Mouse (Mus musculus) heart, adult 18-20 months (tissue): ENCODE results near the gene Gsg1l2. TPM values are rescaled to one million over a fixed set of nuclear protein-coding genes. Genes with fewer than 3 reads are reported as not detected.

ENCODE experiments used
- DNase-seq, 2 experiments: peaks; one replicate each; pipeline ENCODE4 v3.0.0; 2021 to 2022; ENCODE audit warnings: mixed read lengths in 1 of 2
- long read RNA-seq, 2 experiments: library from polyadenylated mRNA; stranded (forward); transcript quantifications; one replicate each; pipeline ENCODE4 v2.0.0; 2021
- total RNA-seq, 2 experiments: library from RNA; stranded (reverse); gene quantifications; 2 replicates each; pipeline ENCODE4 v1.2.3; 2021

The Gsg1l2 gene
- not detected for total RNA-seq
- long read RNA-seq, experiment 1: 0 reads
- long read RNA-seq, experiment 2: 0 reads

GRCm38 (mm10) chr11:67774379-67774778 is at the start of gene Gsg1l2:
TSS of gene Gsg1l2 (plus strand) at chr11:67774608.
- DNase-seq: no peak

DNA sequence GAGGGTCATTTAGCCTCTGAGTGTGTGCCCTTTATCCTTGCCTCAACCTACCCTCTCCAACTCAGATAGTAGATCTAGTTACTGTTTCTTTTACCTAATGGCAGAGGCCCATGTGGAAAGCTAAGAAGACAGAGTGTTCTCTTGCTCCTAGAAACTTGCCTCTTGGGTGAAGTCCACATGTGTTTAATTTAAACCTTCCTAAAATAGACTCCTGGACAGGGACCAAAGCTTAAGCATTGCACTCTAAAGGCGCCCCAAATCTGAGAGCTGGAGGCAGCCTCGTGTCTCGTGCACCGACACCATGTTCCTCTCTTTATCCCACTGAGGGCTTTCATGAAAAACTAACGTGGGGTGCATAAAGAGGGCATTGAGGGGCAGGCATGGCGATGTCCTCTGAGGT is 47.3 kb upstream of the Gsg1l2 start:
- DNase-seq: peak; percentile 51 to 53

DNA sequence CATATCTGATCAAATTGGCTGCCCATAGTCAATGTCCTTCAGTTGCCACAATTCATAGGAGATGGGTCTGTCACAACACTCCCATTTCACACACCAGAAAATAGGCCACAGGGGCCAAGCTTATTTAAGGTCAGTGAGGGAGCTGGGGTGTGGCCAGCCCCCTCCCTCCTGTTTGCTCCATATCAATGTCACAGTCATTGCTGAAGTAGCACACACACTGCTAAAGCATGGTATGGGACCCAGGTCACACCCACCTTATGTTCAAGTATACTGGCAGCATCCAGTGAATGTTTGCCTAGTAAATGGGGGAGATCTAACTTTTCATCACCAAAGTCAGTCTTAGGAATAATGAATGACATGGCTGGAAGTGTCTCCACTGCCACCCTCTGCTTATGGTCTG is 45.7 kb upstream of the Gsg1l2 start:
- no peak for DNase-seq

- no peak for DNase-seq
These were observed 43.4 kb upstream of the Gsg1l2 start for GRCm38 (mm10) chr11:67731056-67731455.

- no peak for DNase-seq
These were observed 40.7 kb upstream of the Gsg1l2 start for GRCm38 (mm10) chr11:67733726-67734125.

- no peak for DNase-seq
These were observed 39.8 kb upstream of the Gsg1l2 start for GRCm38 (mm10) chr11:67734597-67734996.

DNA sequence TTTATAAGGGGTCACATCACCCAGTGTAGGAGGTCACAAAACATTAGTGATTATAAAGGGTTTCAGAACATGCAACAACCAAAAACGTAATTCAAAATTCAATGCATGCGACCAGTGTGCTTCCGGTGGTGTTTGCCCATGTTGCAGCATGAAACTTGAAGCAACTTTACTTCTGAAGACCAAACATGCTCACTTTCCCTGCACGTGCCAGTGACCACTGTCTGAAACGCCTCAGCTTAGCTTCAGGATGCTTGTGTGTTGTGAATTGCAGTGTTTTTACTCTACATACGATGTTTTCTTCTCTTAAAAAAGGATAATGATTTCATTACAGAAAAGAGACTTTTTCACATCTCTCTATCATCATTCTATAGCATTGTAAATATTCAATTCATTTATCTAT is 36.1 kb upstream of the Gsg1l2 start:
- DNase-seq: no peak

GRCm38 (mm10) chr11:67738846-67739490 is 35.4 kb upstream of the Gsg1l2 start:
- no peak for DNase-seq

GRCm38 (mm10) chr11:67741569-67741968 is 32.8 kb upstream of the Gsg1l2 start:
- DNase-seq: no peak

- DNase-seq: no peak
These were observed 18.1 kb upstream of the Gsg1l2 start for GRCm38 (mm10) chr11:67756287-67756686.

DNA sequence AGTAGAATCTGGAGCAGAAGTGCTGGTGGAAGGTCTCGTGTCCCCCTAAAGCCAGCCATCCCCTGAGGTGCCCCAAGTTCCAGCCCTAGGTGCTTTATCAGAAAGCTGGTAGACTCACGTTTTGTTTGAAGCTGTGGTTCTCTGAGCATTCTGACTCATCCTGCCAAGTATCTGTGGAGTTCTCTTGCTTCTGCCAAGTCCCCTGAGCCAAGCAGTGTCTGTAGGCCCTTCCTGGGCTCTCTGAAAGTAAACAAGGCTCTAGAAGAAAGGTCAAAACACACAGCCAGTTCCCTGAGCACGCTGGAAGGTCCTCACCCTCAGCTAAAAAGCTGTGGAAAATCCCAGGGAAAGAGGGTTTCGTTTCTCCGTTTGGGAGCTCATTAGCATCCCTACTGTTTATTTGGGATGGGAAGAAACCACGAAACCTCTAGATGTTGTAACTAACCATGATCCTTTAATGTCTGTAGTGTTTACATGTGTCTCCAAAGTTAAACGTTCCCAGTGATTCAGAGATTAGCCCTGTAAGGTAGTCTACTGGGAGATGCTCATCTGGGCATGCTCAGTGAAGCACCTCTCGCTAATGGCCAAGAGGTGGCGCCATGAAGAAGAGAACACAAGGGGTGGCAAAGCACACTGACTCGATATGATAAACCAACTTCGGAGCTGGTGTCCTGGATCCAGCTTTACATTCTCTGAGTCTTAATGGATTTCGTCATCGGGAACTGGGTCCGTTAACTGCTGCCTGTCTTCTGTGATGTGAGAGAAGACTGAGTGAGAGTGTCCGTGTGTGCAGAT is 16.8 kb upstream of the Gsg1l2 start:
- DNase-seq: peak; percentile 14 to 43

- no peak for DNase-seq
These were observed 3.4 kb upstream of the Gsg1l2 start, which contains the start of gene Glp2r for GRCm38 (mm10) chr11:67771053-67771452. TSS of gene Glp2r (minus strand) at chr11:67771153.

GRCm38 (mm10) chr11:67771691-67772090 is 2.7 kb upstream of the Gsg1l2 start:
- DNase-seq: no peak

DNA sequence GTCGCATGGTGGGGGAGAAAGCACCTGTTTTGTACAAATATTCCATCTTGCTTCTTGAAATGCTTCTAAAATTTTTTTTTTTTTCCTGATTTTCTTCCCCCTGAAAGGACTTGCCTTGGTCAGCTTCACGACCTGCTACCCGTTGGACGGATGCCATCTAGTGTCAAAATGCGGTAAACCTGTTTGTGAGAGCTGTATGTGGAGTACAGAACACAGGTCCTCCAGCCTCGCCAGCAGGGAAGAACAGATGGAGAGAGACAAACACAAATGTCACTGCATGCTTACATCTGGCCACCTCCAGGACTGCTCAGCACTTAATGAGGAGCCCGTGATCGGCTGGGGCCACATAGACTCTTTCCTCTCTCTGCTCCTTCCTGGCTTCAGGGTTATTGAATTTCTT is 1.8 kb upstream of the Gsg1l2 start:
- DNase-seq: peak; percentile 7 to 25

DNA sequence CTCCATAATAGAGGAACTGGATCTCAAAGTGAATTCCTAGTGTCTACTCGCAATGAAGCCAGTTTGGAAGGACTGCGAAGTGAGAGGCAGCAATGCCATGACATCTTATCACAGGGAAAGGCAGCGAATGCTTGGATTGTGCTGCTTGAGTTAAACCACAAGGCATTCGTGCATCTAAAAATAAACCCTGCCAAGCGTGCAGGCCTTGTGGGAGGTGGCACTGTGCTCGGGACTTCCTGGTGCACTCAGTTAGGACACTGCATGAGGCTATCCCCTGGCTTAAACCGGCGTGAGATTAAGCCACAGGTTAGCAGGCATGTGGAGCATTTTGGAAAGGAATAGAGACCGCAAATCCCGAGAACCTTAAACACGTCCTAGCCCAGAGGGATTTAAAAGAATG is 15.8 kb downstream of the Gsg1l2 start:
- DNase-seq: peak; percentile 18 to 57

DNA sequence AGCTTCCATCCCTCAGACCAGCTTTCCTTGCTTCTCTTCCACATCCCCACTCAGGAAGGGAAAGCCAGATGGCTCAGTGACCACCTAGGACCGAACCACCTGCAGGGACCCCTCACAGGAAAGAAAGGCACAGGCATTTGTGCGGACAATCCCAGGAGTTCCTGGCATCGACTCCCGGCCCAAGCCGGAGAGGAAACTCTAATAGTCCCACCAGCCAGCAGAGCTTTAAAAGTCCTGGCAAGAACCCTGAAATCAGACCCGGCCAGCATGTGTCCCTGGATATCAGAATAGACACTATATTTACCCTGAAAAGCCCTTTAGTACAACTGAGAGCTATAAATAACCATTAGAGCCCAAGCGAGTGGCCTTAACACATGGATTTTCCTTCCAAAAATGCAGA is 23.5 kb downstream of the Gsg1l2 start, which contains the start of gene Dhrs7c:
TSS of gene Dhrs7c (plus strand) at position 257 of the 400 bp plus-strand sequence.
- DNase-seq: peak; percentile 65 to 78

GRCm38 (mm10) chr11:67800130-67800723 is 25.8 kb downstream of the Gsg1l2 start:
- no peak for DNase-seq

DNA sequence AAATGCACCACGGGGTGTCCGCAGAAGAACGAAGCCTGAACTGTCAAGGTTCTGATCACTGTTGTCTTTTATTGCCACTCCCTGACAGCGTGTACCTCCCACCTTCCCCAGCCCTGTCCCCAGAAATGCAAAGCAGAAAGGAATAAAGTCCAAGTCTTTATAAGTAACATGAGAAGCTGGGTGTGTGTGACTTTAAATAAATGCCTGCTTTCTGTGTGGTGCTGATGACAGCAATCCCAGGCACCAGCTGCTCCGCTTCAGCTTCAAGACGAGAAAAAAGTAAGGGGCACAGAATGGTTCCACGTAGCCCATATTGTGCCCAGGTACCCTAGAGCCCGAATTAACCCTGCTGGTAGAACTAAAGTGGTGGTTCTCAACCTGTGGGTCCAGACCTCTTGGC is 26.8 kb downstream of the Gsg1l2 start:
- DNase-seq: no peak

GRCm38 (mm10) chr11:67805538-67805937 is 31.1 kb downstream of the Gsg1l2 start:
- no peak for DNase-seq

DNA sequence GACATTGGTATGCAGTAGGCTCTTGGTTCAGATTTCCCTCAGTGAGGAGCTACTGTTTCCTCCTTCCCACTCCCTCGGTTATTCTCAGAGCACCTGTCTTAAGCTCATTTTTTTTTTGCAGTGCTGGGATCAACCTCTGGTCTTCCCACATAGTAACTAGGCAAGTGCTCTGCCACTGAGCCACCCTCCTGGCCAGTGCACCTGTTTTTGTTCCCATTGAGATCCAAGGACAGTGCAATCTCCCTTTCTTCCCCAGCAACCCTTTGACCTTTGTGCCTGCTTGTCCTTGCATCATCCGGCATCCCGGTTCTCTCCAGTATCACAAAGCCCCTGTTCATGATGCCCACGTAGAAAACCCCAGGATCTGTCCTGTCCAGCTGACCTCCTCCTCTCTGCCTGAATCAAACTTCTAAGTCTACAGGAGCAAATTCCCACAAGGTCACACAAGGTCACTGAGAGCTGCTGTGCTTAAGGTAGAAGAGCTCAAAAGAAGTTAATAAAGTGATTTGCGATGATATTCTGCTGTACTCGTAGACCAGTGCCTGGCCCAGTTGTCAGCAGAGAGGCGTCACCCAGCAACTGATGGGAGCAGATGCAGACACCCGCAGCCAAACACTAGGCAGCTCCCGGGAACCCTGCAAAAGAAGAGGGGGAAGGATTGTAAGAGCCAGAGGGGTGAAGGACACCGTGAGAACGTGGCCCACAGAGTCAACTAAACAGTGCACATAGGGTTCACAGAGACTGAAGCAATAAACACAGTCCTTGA is 32.6 kb downstream of the Gsg1l2 start:
- no peak for DNase-seq

- no peak for DNase-seq
These were observed 33.6 kb downstream of the Gsg1l2 start for GRCm38 (mm10) chr11:67808051-67808450.

DNA sequence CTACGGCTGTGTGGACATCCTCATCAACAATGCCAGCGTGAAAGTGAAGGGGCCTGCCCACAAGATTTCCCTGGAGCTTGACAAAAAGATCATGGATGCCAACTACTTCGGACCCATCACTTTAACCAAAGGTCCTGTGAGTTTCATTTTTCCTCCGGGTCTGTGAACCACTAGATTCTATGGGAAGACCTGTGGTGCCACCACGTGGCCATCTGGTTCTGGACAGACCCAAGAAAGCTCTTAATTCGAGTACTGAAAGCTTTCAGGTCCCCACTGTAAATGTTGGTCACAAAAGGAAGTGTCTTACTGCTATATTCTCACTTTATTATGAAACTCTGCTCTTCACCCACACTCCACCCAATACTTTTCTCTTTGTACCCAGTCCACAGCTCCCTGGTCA is 37.1 kb downstream of the Gsg1l2 start:
- DNase-seq: no peak
